In genomic region chr13:36273497-36273896, GRCm38 (mm10) we compare ENCODE assay signal across 21 mouse cellular contexts.
DNase-seq lines count a peak whose midpoint lies in the region; ATAC-seq and TF ChIP-seq lines count a peak whose summit lies in the region.
"Had no signal": no experiment of that assay in that cellular context is flagged by ENCODE, and none has a peak within 500 bp of the region (broad histone marks: within the 10 kb centered on the region; RNA-seq: fewer than 3 reads in every experiment).

No protein-coding gene starts in this region.

- TF ChIP-seq EP300 in heart, postnatal 0 days (IDR thresholded peaks at IDR 0.05; ENCODE audit: low read depth) = no peak

- H3K4me3 ChIP-seq in heart, postnatal 0 days (ENCODE audit: low read depth, low read length) = no peak overlapping the region
- H3K4me3 ChIP-seq in midbrain, embryonic 11.5 days (ENCODE audit: low read depth, low read length) = no peak overlapping the region
- H3K4me3 ChIP-seq in midbrain, embryonic 16.5 days (ENCODE audit: low read depth, low read length) = no peak overlapping the region
- H3K4me3 ChIP-seq: embryonic facial prominence, embryonic 13.5 days; embryonic facial prominence, embryonic 15.5 days; erythroblast, embryonic 14.5 days; forebrain, embryonic 10.5 days; forebrain, embryonic 12.5 days had no signal

- H3K9ac ChIP-seq in heart, postnatal 0 days (replicated peaks; ENCODE audit: low read depth, low read length) = no peak overlapping the region
- H3K9ac ChIP-seq in midbrain, embryonic 11.5 days (ENCODE audit: low read length) = no peak overlapping the region
- H3K9ac ChIP-seq in midbrain, embryonic 16.5 days (ENCODE audit: low read depth, low read length) = no peak overlapping the region
- H3K9ac ChIP-seq: embryonic facial prominence, embryonic 13.5 days; embryonic facial prominence, embryonic 15.5 days; forebrain, embryonic 12.5 days had no signal

- H3K27me3 ChIP-seq in heart, postnatal 0 days (ENCODE audit: control insufficient read depth, insufficient read depth, low read length) = no peaks in the 10 kb centered on the region
- peaks cover 15% of the 10 kb centered on the region for H3K27me3 ChIP-seq in midbrain, embryonic 11.5 days (ENCODE audit: control insufficient read depth, insufficient read depth, low read length)
- H3K27me3 ChIP-seq in midbrain, embryonic 16.5 days (ENCODE audit: control insufficient read depth, insufficient read depth, low read depth, low read length) = no peaks in the 10 kb centered on the region
- H3K27me3 ChIP-seq: embryonic facial prominence, embryonic 13.5 days; embryonic facial prominence, embryonic 15.5 days; forebrain, embryonic 12.5 days had no signal

- peak; percentile 67; the same call in 1 of the 2 replicates for ATAC-seq in heart, postnatal 0 days (ENCODE audit: insufficient read depth, low read depth)
- ATAC-seq in midbrain, embryonic 11.5 days (ENCODE audit: low FRiP score) = no peak
- ATAC-seq in midbrain, embryonic 16.5 days = no peak
- ATAC-seq: forebrain, embryonic 14.5 days; forebrain, embryonic 16.5 days had no signal

- WGBS in heart, postnatal 0 days = 52% methylated on average over 2 of the region's 2 CpGs
- WGBS in midbrain, embryonic 11.5 days = 81% methylated on average over 2 of the region's 2 CpGs
- WGBS in midbrain, embryonic 16.5 days = 60% methylated on average over 2 of the region's 2 CpGs

- H3K27ac ChIP-seq in heart, postnatal 0 days (ENCODE audit: low read depth) = no peak overlapping the region
- H3K27ac ChIP-seq in midbrain, embryonic 11.5 days (ENCODE audit: low read depth, low read length) = no peak overlapping the region
- no peak overlapping the region for H3K27ac ChIP-seq in midbrain, embryonic 16.5 days (ENCODE audit: low read length)
- H3K27ac ChIP-seq: embryonic facial prominence, embryonic 13.5 days; embryonic facial prominence, embryonic 15.5 days; forebrain, embryonic 10.5 days; forebrain, embryonic 12.5 days had no signal

- H3K4me2 ChIP-seq in heart, postnatal 0 days (ENCODE audit: low read depth, low read length) = no peak overlapping the region
- no peak overlapping the region for H3K4me2 ChIP-seq in midbrain, embryonic 11.5 days
- H3K4me2 ChIP-seq in midbrain, embryonic 16.5 days (ENCODE audit: low read length) = no peak overlapping the region
- H3K4me2 ChIP-seq: embryonic facial prominence, embryonic 13.5 days; embryonic facial prominence, embryonic 15.5 days; forebrain, embryonic 12.5 days had no signal

- TF ChIP-seq CTCF in heart, postnatal 0 days (IDR thresholded peaks at IDR 0.05; ENCODE audit: low read depth) = no peak

- DNase-seq in adrenal gland, postnatal 14 days = peak; percentile 5
- no peak for DNase-seq in adrenal gland, adult 8-10 months
- peak; percentile 52 for DNase-seq in heart, postnatal 0 days (ENCODE audit: low spot score)
- DNase-seq in heart, adult 18-20 months = no peak
- DNase-seq in midbrain, embryonic 11.5 days (ENCODE audit: low spot score, missing footprints) = peak; percentile 68
- DNase-seq: adrenal gland, postnatal 25 days; cerebellum, adult 11 months; cerebellum, adult 18-20 months; cerebellum, adult 8-10 months; cerebellum, adult 9-11 months; cerebellum, postnatal 14 days; cerebellum, postnatal 36 days; embryo, embryonic 11 days had no signal

- peaks cover 7% of the 10 kb centered on the region; the same call in 1 of the 2 replicates for H3K4me1 ChIP-seq in heart, postnatal 0 days (ENCODE audit: control insufficient read depth, insufficient read depth)
- H3K4me1 ChIP-seq in midbrain, embryonic 11.5 days (ENCODE audit: control insufficient read depth, insufficient read depth, low read length) = no peaks in the 10 kb centered on the region
- no peaks in the 10 kb centered on the region for H3K4me1 ChIP-seq in midbrain, embryonic 16.5 days (ENCODE audit: control insufficient read depth, insufficient read depth, low read length)
- H3K4me1 ChIP-seq: embryonic facial prominence, embryonic 13.5 days; embryonic facial prominence, embryonic 15.5 days had no signal

- H3K36me3 ChIP-seq in heart, postnatal 0 days (replicated peaks; ENCODE audit: control insufficient read depth, insufficient read depth, low read length) = no peaks in the 10 kb centered on the region
- H3K36me3 ChIP-seq in midbrain, embryonic 11.5 days (ENCODE audit: control insufficient read depth, insufficient read depth, low read length) = no peaks in the 10 kb centered on the region
- no peaks in the 10 kb centered on the region for H3K36me3 ChIP-seq in midbrain, embryonic 16.5 days (ENCODE audit: control insufficient read depth, insufficient read depth, low read length)
- H3K36me3 ChIP-seq: embryonic facial prominence, embryonic 13.5 days; embryonic facial prominence, embryonic 15.5 days; forebrain, embryonic 10.5 days; forebrain, embryonic 12.5 days had no signal

- H3K9me3 ChIP-seq in heart, postnatal 0 days (replicated peaks; ENCODE audit: control insufficient read depth, low read length) = no peaks in the 10 kb centered on the region
- no peaks in the 10 kb centered on the region for H3K9me3 ChIP-seq in midbrain, embryonic 11.5 days (ENCODE audit: control insufficient read depth, low read length)
- H3K9me3 ChIP-seq in midbrain, embryonic 16.5 days (replicated peaks; ENCODE audit: control insufficient read depth, low read length, poor library complexity, severe bottlenecking) = no peaks in the 10 kb centered on the region
- H3K9me3 ChIP-seq: embryonic facial prominence, embryonic 13.5 days; embryonic facial prominence, embryonic 15.5 days; forebrain, embryonic 10.5 days; forebrain, embryonic 12.5 days had no signal

Comparison
In these comparisons a context has a peak if more than half of its experiments do, and no peak if none do; other contexts are left out.
1. DNase-seq: peak in adrenal gland, postnatal 14 days (single experiment), heart, postnatal 0 days (single experiment) and midbrain, embryonic 11.5 days (single experiment); none in adrenal gland, adult 8-10 months (single experiment) and heart, adult 18-20 months (0 of 2).